Mouse (Mus musculus): ENCODE measurements around the gene Ddost. TPM values are rescaled to one million over a fixed set of nuclear protein-coding genes. Genes with fewer than 3 reads are reported as not detected.

Gene Ddost
- total RNA-seq, 2 experiments from 2014 or later: 30.6 to 37.0 TPM

- DNase-seq: no peak
Observed at GRCm38 (mm10) chr4:138336876-138337275, 32.3 kb downstream of the Ddost start.

- no peak for DNase-seq
Observed at GRCm38 (mm10) chr4:138337341-138337740, 32.8 kb downstream of the Ddost start.

- DNase-seq: no peak
Observed at GRCm38 (mm10) chr4:138339963-138340362, 35.4 kb downstream of the Ddost start.

GRCm38 (mm10) chr4:138341393-138341792 lies 36.9 kb downstream of the Ddost start:
- no peak for DNase-seq

GRCm38 (mm10) chr4:138342048-138342447 lies 37.5 kb downstream of the Ddost start:
- no peak for DNase-seq

- DNase-seq: no peak
Observed at GRCm38 (mm10) chr4:138342778-138343177, 38.2 kb downstream of the Ddost start.

GRCm38 (mm10) chr4:138343341-138343837 lies 38.9 kb downstream of the Ddost start:
- no peak for DNase-seq

- DNase-seq: no peak
Observed at GRCm38 (mm10) chr4:138344891-138345545, 40.5 kb downstream of the Ddost start.

GRCm38 (mm10) chr4:138347280-138347679 lies 42.8 kb downstream of the Ddost start:
- DNase-seq: no peak

GRCm38 (mm10) chr4:138348716-138349115 lies 44.2 kb downstream of the Ddost start:
- no peak for DNase-seq

- no peak for DNase-seq
Observed at GRCm38 (mm10) chr4:138351821-138352220, 47.3 kb downstream of the Ddost start.

GRCm38 (mm10) chr4:138352692-138353091 lies 48.2 kb downstream of the Ddost start:
- no peak for DNase-seq

- no peak for DNase-seq
Observed at GRCm38 (mm10) chr4:138353438-138354171, 49.1 kb downstream of the Ddost start.

- DNase-seq: no peak
Observed at GRCm38 (mm10) chr4:138355496-138355895, 51.0 kb downstream of the Ddost start.

- DNase-seq: no peak
Observed at GRCm38 (mm10) chr4:138356141-138356540, 51.6 kb downstream of the Ddost start.

GRCm38 (mm10) chr4:138356551-138356950 lies 52.0 kb downstream of the Ddost start:
- DNase-seq: no peak

GRCm38 (mm10) chr4:138358176-138358575 lies 53.6 kb downstream of the Ddost start:
- DNase-seq: no peak

GRCm38 (mm10) chr4:138361370-138361821 lies 56.9 kb downstream of the Ddost start:
- no peak for DNase-seq

Small RNA genes lying within 50 kb of the gene (microRNA-seq; reads per million reads assigned to microRNA genes)
- 0 reads per million in 2 experiments for gene Gm27646 (ENCODE audit: borderline replicate concordance in 2 of 2)
- 1.5 to 2.9 reads per million in 2 experiments for gene Mir7019 (ENCODE audit: borderline replicate concordance in 2 of 2)

Other genes starting within 250 kb of the Ddost start
- 10 to 100 TPM; 45.5 to 53.0 TPM for gene Hp1bp3, start 88.4 kb upstream of the Ddost start, total RNA-seq (2021)
- under 1 TPM in 1 of 2 experiments, not detected in 1; 0.19 TPM for gene Sh2d5, start 54.3 kb upstream of the Ddost start, total RNA-seq (2021)
- gene Kif17, start 54.3 kb upstream of the Ddost start, total RNA-seq (2021): not detected
- 100 to 1,000 TPM; 436 to 528 TPM for gene Pink1, start 21.6 kb downstream of the Ddost start, total RNA-seq (2021)
- 1 to 10 TPM in 1 of 2 experiments, under 1 TPM in 1; 0.82 to 1.2 TPM for gene Cda, start 63.3 kb downstream of the Ddost start, total RNA-seq (2021)
- gene Fam43b, start 91.8 kb downstream of the Ddost start, total RNA-seq (2021): not detected
- gene Mul1, start 129.9 kb downstream of the Ddost start, total RNA-seq (2021): 10 to 100 TPM; 41.5 to 43.0 TPM
- 1 to 10 TPM; 4.2 to 5.5 TPM for gene Camk2n1, start 149.6 kb downstream of the Ddost start, total RNA-seq (2021)

Data from gastrocnemius, postnatal 25 days (tissue).